Mouse (Mus musculus) spleen, adult 2 months (tissue): Measurements from ENCODE around the gene Inhbb.

Source experiments
- CTCF ChIP-seq: fragments of 200-500 bp; IDR thresholded peaks from 2 replicates; pipeline ENCODE4 v1.5.1; 2011; ENCODE audit warnings: mild to moderate bottlenecking, inconsistent platforms; ENCODE audit not compliant: insufficient read depth, insufficient read length, insufficient replicate concordance; ENCODE audit errors: extremely low read depth
- POLR2A ChIP-seq: fragments of 200-500 bp; IDR thresholded peaks from 2 replicates; pipeline ENCODE4 v1.6.1; 2011; ENCODE audit warnings: low read depth, low read length, inconsistent platforms

- TF ChIP-seq CTCF (no peak), POLR2A (no peak)
These were observed 12.9 kb downstream of the Inhbb start for GRCm38 (mm10) chr1:119409106-119409505.
